Mouse (Mus musculus) limb, embryonic 14.5 days (tissue): ENCODE data around the gene Gpatch2. TPM values are rescaled to one million over a fixed set of nuclear protein-coding genes. Genes with fewer than 3 reads are reported as not detected.

Source experiments
- ATAC-seq: fragments of 200-750 bp; cut with Nextera tagmentation; 2 replicates; pipeline ENCODE4 v1.8.0; 2017; ENCODE audit warnings: low read depth, moderate number of reproducible peaks, moderate TSS enrichment; ENCODE audit not compliant: low FRiP score
- DNase-seq: peaks from one replicate; pipeline ENCODE4 v3.0.0-alpha.2; 2015; ENCODE audit warnings: low spot score
- H3K27ac ChIP-seq: fragments of 300-500 bp; sonication (generic); replicated peaks from 2 replicates; pipeline ENCODE4 v1.5.1; 2014; ENCODE audit warnings: low read depth, mild to moderate bottlenecking, low read length, moderate library complexity, mixed read lengths
- H3K27me3 ChIP-seq: fragments of 300-500 bp; sonication (generic); 2 replicates; pipeline ENCODE4 v1.6.1; 2014; ENCODE audit warnings: low read length, mixed read lengths; ENCODE audit not compliant: control insufficient read depth, insufficient read depth
- H3K36me3 ChIP-seq: fragments of 300-500 bp; sonication (generic); 2 replicates; pipeline ENCODE4 v1.6.1; 2014; ENCODE audit warnings: mild to moderate bottlenecking, low read length, moderate library complexity, mixed read lengths; ENCODE audit not compliant: control insufficient read depth, insufficient read depth
- H3K4me1 ChIP-seq: fragments of 300-500 bp; sonication (generic); 2 replicates; pipeline ENCODE4 v1.6.1; 2014; ENCODE audit warnings: antibody characterized with exemption, low read length, mixed read lengths; ENCODE audit not compliant: control insufficient read depth, insufficient read depth
- H3K4me2 ChIP-seq: fragments of 300-500 bp; sonication (generic); replicated peaks from 2 replicates; pipeline ENCODE4 v1.6.1; 2014; ENCODE audit warnings: low read depth, mild to moderate bottlenecking, low read length, moderate library complexity; ENCODE audit not compliant: severe bottlenecking
- H3K4me3 ChIP-seq: fragments of 300-500 bp; sonication (generic); replicated peaks from 2 replicates; pipeline ENCODE4 v1.5.1; 2014; ENCODE audit warnings: low read length
- H3K9ac ChIP-seq: fragments of 300-500 bp; sonication (generic); 2 replicates; pipeline ENCODE4 v1.6.1; 2014; ENCODE audit warnings: mild to moderate bottlenecking, low read depth, low read length, moderate library complexity; ENCODE audit not compliant: severe bottlenecking
- H3K9me3 ChIP-seq: fragments of 300-500 bp; sonication (generic); 2 replicates; pipeline ENCODE4 v1.6.1; 2016; ENCODE audit warnings: low read length; ENCODE audit not compliant: control insufficient read depth
- POLR2A ChIP-seq: fragments of 200-500 bp; IDR thresholded peaks from 2 replicates; pipeline ENCODE4 v1.8.0; 2012; ENCODE audit warnings: inconsistent platforms, mild to moderate bottlenecking, moderate library complexity, borderline replicate concordance; ENCODE audit not compliant: insufficient read depth, insufficient read length; ENCODE audit errors: extremely low read depth
- WGBS: fragments of 180-500 bp; shearing (Covaris S2); extraction: QIAGEN DNeasy Blood & Tissue Kit; methylation state at CpG from one replicate; pipeline ENCODE4 v1.1.7; 2014; 5-methylcytosine and 5-hydroxymethylcytosine counted together
- polyA plus RNA-seq, 2 experiments: library from polyadenylated mRNA; depleted of rRNA in 1 of 2; stranded (reverse) in 1 of 2; unstranded in 1 of 2; fragments of >200 nt; fragmentation: Nextera tagmentation in 1 of 2; extraction: Ambion mirVana in 1 of 2; gene quantifications; 2 replicates each; pipeline versions ENCODE4 v1.2.1 to v1.2.3; 2012 to 2014

Gene Gpatch2
- polyA plus RNA-seq, 2 experiments: 17.7 to 17.8 TPM

DNA sequence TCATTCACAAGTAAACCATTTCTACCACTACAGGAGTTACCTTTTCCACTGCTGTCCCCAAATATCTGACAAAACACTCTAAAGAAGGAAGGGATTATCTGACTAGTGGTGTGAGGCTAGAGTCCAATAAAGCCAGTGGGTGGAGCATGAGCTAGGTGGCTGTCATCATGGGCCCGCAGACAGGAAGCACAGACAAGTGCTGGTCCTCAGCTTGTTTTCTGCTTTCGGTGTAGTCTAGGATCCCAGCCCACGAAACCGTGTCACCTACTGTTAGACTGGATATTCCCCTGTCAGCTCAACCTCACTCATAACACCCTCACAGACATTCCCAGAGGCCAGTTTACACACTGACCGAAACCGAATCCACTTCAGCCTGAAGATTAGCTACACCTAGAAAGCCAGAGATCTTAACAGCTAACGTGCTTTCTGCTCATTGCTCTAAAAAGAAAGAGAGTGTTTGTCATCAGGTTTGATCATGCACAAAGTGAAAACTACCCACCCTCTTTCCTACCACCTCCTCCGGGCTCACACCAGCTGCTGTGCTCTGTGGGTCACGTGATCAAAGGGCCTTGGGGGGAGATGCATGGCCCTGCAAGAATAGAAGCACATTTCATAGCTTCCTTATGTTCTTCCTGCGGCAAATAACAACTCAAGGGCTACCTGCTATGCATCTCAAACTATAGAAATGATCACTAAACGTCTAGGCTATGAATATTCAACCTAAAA lies 161.8 kb downstream of the Gpatch2 start:
- 66% methylated on average over 11 of the region's 11 CpGs for WGBS
- DNase-seq: no peak
- H3K4me2 ChIP-seq: no peak overlapping the region
- no peaks in the 10 kb centered on the region for H3K9me3 ChIP-seq
- no peaks in the 10 kb centered on the region for H3K36me3 ChIP-seq
- H3K27ac ChIP-seq: no peak overlapping the region
- 0 out of 2 replicates have a peak, but pooled peaks cover 3% of the 10 kb centered on the region for H3K4me1 ChIP-seq
- H3K9ac ChIP-seq: no peak overlapping the region
- ATAC-seq: no peak
- H3K4me3 ChIP-seq: no peak overlapping the region
- TF ChIP-seq POLR2A: no peak
- no peaks in the 10 kb centered on the region for H3K27me3 ChIP-seq

DNA sequence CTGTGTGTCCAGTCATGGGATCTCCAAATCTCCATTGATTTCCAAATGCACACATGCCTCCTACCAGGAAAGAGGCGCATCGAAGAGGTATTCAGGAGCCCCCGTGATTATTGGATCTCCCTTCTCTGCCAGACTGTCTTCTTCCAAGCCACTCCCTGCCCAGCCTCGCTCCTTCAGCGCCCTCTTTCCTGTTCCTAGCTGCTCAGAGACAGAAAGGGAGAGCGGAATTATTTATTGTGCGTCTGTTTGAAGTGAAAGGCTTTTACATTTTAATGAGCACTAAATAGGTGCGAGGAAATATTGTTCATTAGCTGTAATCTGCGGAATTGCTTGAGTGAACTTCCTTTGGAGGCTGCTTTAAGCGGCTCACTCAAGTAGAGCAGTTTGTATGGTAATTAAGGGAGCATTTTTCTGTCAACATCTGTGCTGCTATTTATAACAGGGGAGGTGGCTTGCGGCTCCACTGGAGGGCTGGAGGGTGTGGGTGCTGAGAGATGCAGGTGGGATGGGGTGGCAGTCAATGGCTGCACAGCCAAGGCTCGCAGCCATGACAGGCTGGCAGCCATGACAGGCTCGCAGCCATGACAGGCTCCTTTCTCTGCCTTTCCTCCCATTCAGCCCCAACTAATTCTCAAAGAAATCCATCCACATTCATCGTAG lies 162.7 kb downstream of the Gpatch2 start:
- Histone ChIP-seq H3K36me3 (no peaks in the 10 kb centered on the region), H3K4me1 (0 out of 2 replicates have a peak, but pooled peaks cover 3% of the 10 kb centered on the region), H3K27ac (no peak overlapping the region), H3K9me3 (no peaks in the 10 kb centered on the region), H3K4me2 (no peak overlapping the region), H3K9ac (no peak overlapping the region), H3K27me3 (no peaks in the 10 kb centered on the region), H3K4me3 (no peak overlapping the region)
- TF ChIP-seq POLR2A: no peak
- ATAC-seq (no peak), DNase-seq (no peak)
- WGBS: 39% methylated on average over 14 of the region's 14 CpGs

GRCm38 (mm10) chr1:187389476-187389875 lies 174.2 kb downstream of the Gpatch2 start:
- no peaks in the 10 kb centered on the region for H3K9me3 ChIP-seq
- H3K4me1 ChIP-seq: no peaks in the 10 kb centered on the region
- H3K4me3 ChIP-seq: no peak overlapping the region
- no peak for TF ChIP-seq POLR2A
- no peak overlapping the region for H3K27ac ChIP-seq
- no peak overlapping the region for H3K9ac ChIP-seq
- DNase-seq: no peak
- 82% methylated on average over 4 of the region's 4 CpGs for WGBS
- H3K36me3 ChIP-seq: no peaks in the 10 kb centered on the region
- no peak overlapping the region for H3K4me2 ChIP-seq
- no peak for ATAC-seq
- no peaks in the 10 kb centered on the region for H3K27me3 ChIP-seq

DNA sequence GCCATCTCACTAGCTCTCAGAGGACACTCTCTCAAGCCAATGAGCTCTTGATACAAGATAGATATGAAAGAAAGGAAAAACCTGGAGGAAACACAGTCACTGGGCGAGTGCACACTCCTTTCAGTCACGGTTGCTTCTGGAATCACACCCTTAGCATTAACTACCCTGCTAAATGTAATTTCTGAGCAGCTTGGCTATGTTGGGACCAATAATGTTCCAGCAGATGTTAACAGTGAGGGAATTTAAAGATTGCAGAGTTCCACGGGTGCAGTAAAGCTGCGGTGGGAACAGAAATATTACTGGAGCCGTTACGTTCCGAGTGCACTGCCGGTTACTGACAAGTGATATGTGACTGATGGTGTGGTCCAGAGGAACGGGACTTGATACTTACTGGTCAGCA lies 185.5 kb downstream of the Gpatch2 start:
- WGBS: 40% methylated on average over 9 of the region's 9 CpGs
- Histone ChIP-seq H3K4me3 (no peak overlapping the region), H3K27me3 (no peaks in the 10 kb centered on the region), H3K9ac (no peak overlapping the region), H3K27ac (no peak overlapping the region), H3K4me1 (no peaks in the 10 kb centered on the region), H3K36me3 (no peaks in the 10 kb centered on the region), H3K4me2 (no peak overlapping the region), H3K9me3 (no peaks in the 10 kb centered on the region)
- peak; percentile 60 for ATAC-seq
- no peak for TF ChIP-seq POLR2A
- peak; percentile 19 for DNase-seq

Other genes with a start within 250 kb of the Gpatch2 start
- 0.01 and 0.03 TPM in 2 replicates for gene D1Pas1, start 248.1 kb upstream of the Gpatch2 start, polyA plus RNA-seq (2012; rRNA removed)
- 0.06 and 0.07 TPM in 2 replicates for gene D1Pas1, start 248.1 kb upstream of the Gpatch2 start, polyA plus RNA-seq (2014; fragmentation: Nextera tagmentation; extraction: Ambion mirVana)
- gene Spata17, start within 50 bp of the Gpatch2 start, polyA plus RNA-seq (2012; rRNA removed): 0.19 and 0.37 TPM in 2 replicates
- 0.19 and 0.46 TPM in 2 replicates for gene Spata17, start within 50 bp of the Gpatch2 start, polyA plus RNA-seq (2014; fragmentation: Nextera tagmentation; extraction: Ambion mirVana)